Mouse (Mus musculus): ENCODE measurements at regions not wholly inside any gene's neighbourhood (a gene's known extent, or its start where the extent isn't known, plus 50 kb on each side); places are given as distances from the start of the nearest gene placed in this dataset.

- H3K4me1 ChIP-seq (replicated peaks; ENCODE audit: control insufficient read depth, insufficient read depth, low read length): no peaks in the 10 kb centered on the region
- no peak overlapping the region for H3K4me2 ChIP-seq (replicated peaks; ENCODE audit: low read depth, low read length)
- no peaks in the 10 kb centered on the region for H3K36me3 ChIP-seq (ENCODE audit: control insufficient read depth, insufficient read depth, low read length)
- DNase-seq (ENCODE audit: low spot score) (no peak), ATAC-seq (ENCODE audit: low FRiP score) (no peak)
- no peak overlapping the region for H3K4me3 ChIP-seq (ENCODE audit: low read depth, low read length)
- no peaks in the 10 kb centered on the region for H3K27me3 ChIP-seq (ENCODE audit: control insufficient read depth, insufficient read depth, low read length)
- no peak overlapping the region for H3K27ac ChIP-seq (ENCODE audit: low read depth, low read length)
- WGBS: 93% methylated on average over 2 of the region's 2 CpGs
- H3K9me3 ChIP-seq (ENCODE audit: control insufficient read depth, low read length): no peaks in the 10 kb centered on the region
- H3K9ac ChIP-seq (ENCODE audit: low read depth, low read length): no peak overlapping the region
Measured at GRCm38 (mm10) chr17:62307111-62307510, 574.0 kb downstream of the Efna5 start.

- Histone ChIP-seq H3K27ac (ENCODE audit: low read depth, low read length) (no peak overlapping the region), H3K4me3 (ENCODE audit: low read depth, low read length) (no peak overlapping the region), H3K9ac (ENCODE audit: low read depth, low read length) (no peak overlapping the region), H3K27me3 (ENCODE audit: control insufficient read depth, insufficient read depth, low read length) (no peaks in the 10 kb centered on the region), H3K36me3 (ENCODE audit: control insufficient read depth, insufficient read depth, low read length) (no peaks in the 10 kb centered on the region), H3K9me3 (ENCODE audit: control insufficient read depth, low read length) (no peaks in the 10 kb centered on the region), H3K4me2 (replicated peaks; ENCODE audit: low read depth, low read length) (no peak overlapping the region), H3K4me1 (replicated peaks; ENCODE audit: control insufficient read depth, insufficient read depth, low read length) (no peaks in the 10 kb centered on the region)
- ATAC-seq (ENCODE audit: low FRiP score) (no peak), DNase-seq (ENCODE audit: low spot score) (no peak)
- WGBS: 84% methylated on average over 1 of the region's 1 CpGs
Measured at GRCm38 (mm10) chr17:62306524-62306923, 574.6 kb downstream of the Efna5 start.

GRCm38 (mm10) chr17:62305140-62305539 lies 576.0 kb downstream of the Efna5 start:
- H3K4me1 ChIP-seq (replicated peaks; ENCODE audit: control insufficient read depth, insufficient read depth, low read length): no peaks in the 10 kb centered on the region
- no peak overlapping the region for H3K4me2 ChIP-seq (replicated peaks; ENCODE audit: low read depth, low read length)
- WGBS: 83% methylated on average over 3 of the region's 3 CpGs
- no peak for ATAC-seq (ENCODE audit: low FRiP score)
- H3K27ac ChIP-seq (ENCODE audit: low read depth, low read length): no peak overlapping the region
- DNase-seq (ENCODE audit: low spot score): no peak
- no peak overlapping the region for H3K9ac ChIP-seq (ENCODE audit: low read depth, low read length)
- H3K27me3 ChIP-seq (ENCODE audit: control insufficient read depth, insufficient read depth, low read length): no peaks in the 10 kb centered on the region
- H3K9me3 ChIP-seq (ENCODE audit: control insufficient read depth, low read length): no peaks in the 10 kb centered on the region
- no peaks in the 10 kb centered on the region for H3K36me3 ChIP-seq (ENCODE audit: control insufficient read depth, insufficient read depth, low read length)
- H3K4me3 ChIP-seq (ENCODE audit: low read depth, low read length): no peak overlapping the region

- 92% methylated on average over 3 of the region's 3 CpGs for WGBS
- no peak for ATAC-seq (ENCODE audit: low FRiP score)
- H3K27me3 ChIP-seq (ENCODE audit: control insufficient read depth, insufficient read depth, low read length): no peaks in the 10 kb centered on the region
Measured at GRCm38 (mm10) chr17:62304073-62304472, 577.0 kb downstream of the Efna5 start.

GRCm38 (mm10) chr17:62299875-62300274 lies 581.2 kb downstream of the Efna5 start:
- Histone ChIP-seq H3K4me3 (ENCODE audit: low read depth, low read length) (no peak overlapping the region), H3K9me3 (ENCODE audit: control insufficient read depth, low read length) (no peaks in the 10 kb centered on the region), H3K4me1 (replicated peaks; ENCODE audit: control insufficient read depth, insufficient read depth, low read length) (no peaks in the 10 kb centered on the region), H3K9ac (ENCODE audit: low read depth, low read length) (no peak overlapping the region), H3K27me3 (ENCODE audit: control insufficient read depth, insufficient read depth, low read length) (no peaks in the 10 kb centered on the region), H3K27ac (ENCODE audit: low read depth, low read length) (no peak overlapping the region), H3K4me2 (replicated peaks; ENCODE audit: low read depth, low read length) (no peak overlapping the region), H3K36me3 (ENCODE audit: control insufficient read depth, insufficient read depth, low read length) (no peaks in the 10 kb centered on the region)
- ATAC-seq (ENCODE audit: low FRiP score): no peak
- WGBS: 65% methylated on average over 9 of the region's 9 CpGs
- DNase-seq (ENCODE audit: low spot score): no peak

More at GRCm38 (mm10) chr17:62304073-62304472, 577.0 kb downstream of the Efna5 start:
- Histone ChIP-seq H3K4me3 (ENCODE audit: low read depth, low read length) (no peak overlapping the region), H3K4me1 (replicated peaks; ENCODE audit: control insufficient read depth, insufficient read depth, low read length) (no peaks in the 10 kb centered on the region), H3K27ac (ENCODE audit: low read depth, low read length) (no peak overlapping the region), H3K9ac (ENCODE audit: low read depth, low read length) (no peak overlapping the region), H3K36me3 (ENCODE audit: control insufficient read depth, insufficient read depth, low read length) (no peaks in the 10 kb centered on the region), H3K9me3 (ENCODE audit: control insufficient read depth, low read length) (no peaks in the 10 kb centered on the region), H3K4me2 (replicated peaks; ENCODE audit: low read depth, low read length) (no peak overlapping the region)
- DNase-seq (ENCODE audit: low spot score): no peak

GRCm38 (mm10) chr17:62297393-62298060 lies 583.6 kb downstream of the Efna5 start:
- DNase-seq (ENCODE audit: low spot score): no peak
- Histone ChIP-seq H3K36me3 (ENCODE audit: control insufficient read depth, insufficient read depth, low read length) (no peaks in the 10 kb centered on the region), H3K4me3 (ENCODE audit: low read depth, low read length) (no peak overlapping the region), H3K4me2 (replicated peaks; ENCODE audit: low read depth, low read length) (no peak overlapping the region), H3K4me1 (replicated peaks; ENCODE audit: control insufficient read depth, insufficient read depth, low read length) (no peaks in the 10 kb centered on the region), H3K27me3 (ENCODE audit: control insufficient read depth, insufficient read depth, low read length) (no peaks in the 10 kb centered on the region), H3K9me3 (ENCODE audit: control insufficient read depth, low read length) (no peaks in the 10 kb centered on the region), H3K27ac (ENCODE audit: low read depth, low read length) (no peak overlapping the region), H3K9ac (ENCODE audit: low read depth, low read length) (no peak overlapping the region)
- WGBS: 91% methylated on average over 7 of the region's 7 CpGs
- no peak for ATAC-seq (ENCODE audit: low FRiP score)

GRCm38 (mm10) chr17:62295412-62295811 lies 585.7 kb downstream of the Efna5 start:
- Histone ChIP-seq H3K36me3 (ENCODE audit: control insufficient read depth, insufficient read depth, low read length) (no peaks in the 10 kb centered on the region), H3K27me3 (ENCODE audit: control insufficient read depth, insufficient read depth, low read length) (no peaks in the 10 kb centered on the region), H3K4me2 (replicated peaks; ENCODE audit: low read depth, low read length) (no peak overlapping the region), H3K27ac (ENCODE audit: low read depth, low read length) (no peak overlapping the region), H3K9me3 (ENCODE audit: control insufficient read depth, low read length) (no peaks in the 10 kb centered on the region), H3K4me3 (ENCODE audit: low read depth, low read length) (no peak overlapping the region), H3K4me1 (replicated peaks; ENCODE audit: control insufficient read depth, insufficient read depth, low read length) (no peaks in the 10 kb centered on the region), H3K9ac (ENCODE audit: low read depth, low read length) (no peak overlapping the region)
- no peak for DNase-seq (ENCODE audit: low spot score)
- no peak for ATAC-seq (ENCODE audit: low FRiP score)

GRCm38 (mm10) chr17:62292703-62293102 lies 588.4 kb downstream of the Efna5 start:
- H3K27ac ChIP-seq (ENCODE audit: low read depth, low read length): no peak overlapping the region
- H3K4me3 ChIP-seq (ENCODE audit: low read depth, low read length): no peak overlapping the region
- H3K4me1 ChIP-seq (replicated peaks; ENCODE audit: control insufficient read depth, insufficient read depth, low read length): no peaks in the 10 kb centered on the region
- DNase-seq (ENCODE audit: low spot score): no peak
- no peaks in the 10 kb centered on the region for H3K27me3 ChIP-seq (ENCODE audit: control insufficient read depth, insufficient read depth, low read length)
- H3K9ac ChIP-seq (ENCODE audit: low read depth, low read length): no peak overlapping the region
- H3K9me3 ChIP-seq (ENCODE audit: control insufficient read depth, low read length): no peaks in the 10 kb centered on the region
- ATAC-seq (ENCODE audit: low FRiP score): no peak
- 90% methylated on average over 5 of the region's 5 CpGs for WGBS
- H3K36me3 ChIP-seq (ENCODE audit: control insufficient read depth, insufficient read depth, low read length): no peaks in the 10 kb centered on the region
- H3K4me2 ChIP-seq (replicated peaks; ENCODE audit: low read depth, low read length): no peak overlapping the region

GRCm38 (mm10) chr17:62287666-62288065 lies 593.5 kb downstream of the Efna5 start:
- Histone ChIP-seq H3K9me3 (ENCODE audit: control insufficient read depth, low read length) (no peaks in the 10 kb centered on the region), H3K9ac (ENCODE audit: low read depth, low read length) (no peak overlapping the region), H3K4me1 (replicated peaks; ENCODE audit: control insufficient read depth, insufficient read depth, low read length) (no peaks in the 10 kb centered on the region), H3K27ac (ENCODE audit: low read depth, low read length) (no peak overlapping the region), H3K4me2 (replicated peaks; ENCODE audit: low read depth, low read length) (no peak overlapping the region), H3K36me3 (ENCODE audit: control insufficient read depth, insufficient read depth, low read length) (no peaks in the 10 kb centered on the region), H3K27me3 (ENCODE audit: control insufficient read depth, insufficient read depth, low read length) (no peaks in the 10 kb centered on the region), H3K4me3 (ENCODE audit: low read depth, low read length) (no peak overlapping the region)
- ATAC-seq (ENCODE audit: low FRiP score): no peak
- DNase-seq (ENCODE audit: low spot score): no peak

Measured in hindbrain, embryonic 11.5 days (tissue).